Mouse (Mus musculus): ENCODE results near the gene Pip5k1a. TPM values are rescaled to one million over a fixed set of nuclear protein-coding genes. Genes with fewer than 3 reads are reported as not detected.
"Not testable (repeated sequence)": the region's sequence is repeated elsewhere in the genome, so short reads cannot be mapped to it uniquely, and the experiment has no call there.

The Pip5k1a gene
- polyA plus RNA-seq, 1 experiment from 2014 or later: 20.6 TPM

GRCm38 (mm10) chr3:95135023-95135422 is 28.3 kb upstream of the Pip5k1a start:
- H3K4me2 ChIP-seq: peak overlapping the region; percentile 60
- peak overlapping the region; percentile 48; the same call in 1 of the 2 replicates for H3K9ac ChIP-seq
- no peak overlapping the region for H3K27ac ChIP-seq
- WGBS: 34% methylated on average over 6 of the region's 6 CpGs
- peak overlapping the region; percentile 34 for H3K4me3 ChIP-seq
- H3K36me3 ChIP-seq (ENCODE audit: poor library complexity, severe bottlenecking): peaks cover 25% of the 10 kb centered on the region
- peaks cover 24% of the 10 kb centered on the region for H3K4me1 ChIP-seq
- no peaks in the 10 kb centered on the region for H3K9me3 ChIP-seq (replicated peaks)
- no peaks in the 10 kb centered on the region for H3K27me3 ChIP-seq
- no peak for ATAC-seq

- H3K4me2 ChIP-seq; H3K9ac ChIP-seq; H3K27me3 ChIP-seq; H3K27ac ChIP-seq; H3K9me3 ChIP-seq (replicated peaks): not testable (repeated sequence)
- peak overlapping the region; percentile 72 for H3K4me3 ChIP-seq
- WGBS: no CpG with 5 or more reads among the region's 12 CpGs
- ATAC-seq: peak; percentile 66
- H3K4me1 ChIP-seq: peaks cover 24% of the 10 kb centered on the region
- H3K36me3 ChIP-seq (ENCODE audit: poor library complexity, severe bottlenecking): peaks cover 26% of the 10 kb centered on the region
These were observed 27.4 kb upstream of the Pip5k1a start for GRCm38 (mm10) chr3:95134133-95134532.

GRCm38 (mm10) chr3:95133680-95134101 is 27.0 kb upstream of the Pip5k1a start, which contains the start of the genes Scnm1 and Lysmd1:
TSS of gene Scnm1 (minus strand) at chr3:95134011.
TSS of gene Lysmd1 (plus strand) at chr3:95134088.
- peak within 1 kb of the TSS; percentile 83 for H3K9ac ChIP-seq
- peak within 1 kb of the TSS; percentile 72 for H3K4me3 ChIP-seq
- H3K27ac ChIP-seq: peak within 1 kb of the TSS; percentile 69
- WGBS: under 1% methylated on average over 20 of the region's 20 CpGs
- H3K9me3 ChIP-seq (replicated peaks): no peaks in the 10 kb centered on the region
- peak; percentile 95 for ATAC-seq
- no peaks in the 10 kb centered on the region for H3K27me3 ChIP-seq
- H3K4me1 ChIP-seq: peaks cover 24% of the 10 kb centered on the region
- peaks cover 31% of the 10 kb centered on the region for H3K36me3 ChIP-seq (ENCODE audit: poor library complexity, severe bottlenecking)
- peak within 1 kb of the TSS; percentile 89 for H3K4me2 ChIP-seq

GRCm38 (mm10) chr3:95133176-95133575 is 26.4 kb upstream of the Pip5k1a start:
- H3K4me3 ChIP-seq: peak overlapping the region; percentile 72
- H3K4me2 ChIP-seq: peak overlapping the region; percentile 89
- H3K9ac ChIP-seq: peak overlapping the region; percentile 83
- peaks cover 32% of the 10 kb centered on the region for H3K36me3 ChIP-seq (ENCODE audit: poor library complexity, severe bottlenecking)
- peak overlapping the region; percentile 69; the same call in 1 of the 2 replicates for H3K27ac ChIP-seq
- peaks cover 24% of the 10 kb centered on the region for H3K4me1 ChIP-seq
- H3K27me3 ChIP-seq: no peaks in the 10 kb centered on the region
- H3K9me3 ChIP-seq (replicated peaks): no peaks in the 10 kb centered on the region
- 60% methylated on average over 11 of the region's 11 CpGs for WGBS
- ATAC-seq: peak; percentile 7; the same call in 1 of the 2 replicates

GRCm38 (mm10) chr3:95132389-95132788 is 25.7 kb upstream of the Pip5k1a start:
- not testable (repeated sequence) for H3K9me3 ChIP-seq (replicated peaks); ATAC-seq; H3K27me3 ChIP-seq; H3K27ac ChIP-seq; H3K9ac ChIP-seq
- Histone ChIP-seq H3K36me3 (ENCODE audit: poor library complexity, severe bottlenecking) (peaks cover 28% of the 10 kb centered on the region), H3K4me1 (peaks cover 24% of the 10 kb centered on the region), H3K4me3 (0 out of 2 replicates have a peak overlapping the region, but pooled peaks have one; percentile 72), H3K4me2 (peak overlapping the region; percentile 89; the same call in 1 of the 2 replicates)
- 89% methylated on average over 2 of the region's 2 CpGs for WGBS

GRCm38 (mm10) chr3:95130081-95130480 is 23.4 kb upstream of the Pip5k1a start:
- peaks cover 15% of the 10 kb centered on the region for H3K4me1 ChIP-seq
- no peak overlapping the region for H3K9ac ChIP-seq
- WGBS: 90% methylated on average over 5 of the region's 5 CpGs
- peaks cover 28% of the 10 kb centered on the region for H3K36me3 ChIP-seq (ENCODE audit: poor library complexity, severe bottlenecking)
- H3K27me3 ChIP-seq: no peaks in the 10 kb centered on the region
- H3K4me3 ChIP-seq: no peak overlapping the region
- ATAC-seq: no peak
- no peak overlapping the region for H3K27ac ChIP-seq
- H3K4me2 ChIP-seq: no peak overlapping the region
- H3K9me3 ChIP-seq (replicated peaks): no peaks in the 10 kb centered on the region

GRCm38 (mm10) chr3:95129226-95129651 is 22.5 kb upstream of the Pip5k1a start:
- no peak for ATAC-seq
- Histone ChIP-seq H3K4me3 (no peak overlapping the region), H3K4me1 (peaks cover 20% of the 10 kb centered on the region), H3K9ac (no peak overlapping the region), H3K9me3 (replicated peaks) (no peaks in the 10 kb centered on the region), H3K27ac (no peak overlapping the region), H3K4me2 (no peak overlapping the region), H3K36me3 (ENCODE audit: poor library complexity, severe bottlenecking) (peaks cover 28% of the 10 kb centered on the region), H3K27me3 (no peaks in the 10 kb centered on the region)
- WGBS: 53% methylated on average over 6 of the region's 6 CpGs

GRCm38 (mm10) chr3:95124972-95125371 is 18.2 kb upstream of the Pip5k1a start:
- 0 out of 2 replicates have a peak overlapping the region, but pooled peaks have one; percentile 63 for H3K27ac ChIP-seq
- H3K4me1 ChIP-seq: peaks cover 14% of the 10 kb centered on the region
- WGBS: 19% methylated on average over 5 of the region's 5 CpGs
- H3K9me3 ChIP-seq (replicated peaks): no peaks in the 10 kb centered on the region
- no peak overlapping the region for H3K4me3 ChIP-seq
- no peak overlapping the region; the same call in 1 of the 2 replicates for H3K9ac ChIP-seq
- peak; percentile 60; the same call in 1 of the 2 replicates for ATAC-seq
- peaks cover 49% of the 10 kb centered on the region for H3K36me3 ChIP-seq (ENCODE audit: poor library complexity, severe bottlenecking)
- no peak overlapping the region for H3K4me2 ChIP-seq
- no peaks in the 10 kb centered on the region for H3K27me3 ChIP-seq

- H3K9me3 ChIP-seq (replicated peaks): no peaks in the 10 kb centered on the region
- H3K9ac ChIP-seq: no peak within 1 kb of the TSS; the same call in 1 of the 2 replicates
- 0 out of 2 replicates have a peak within 1 kb of the TSS, but pooled peaks have one; percentile 63 for H3K27ac ChIP-seq
- no peak within 1 kb of the TSS for H3K4me2 ChIP-seq
- 65% methylated on average over 6 of the region's 6 CpGs for WGBS
- peak; percentile 47; the same call in 1 of the 2 replicates for ATAC-seq
- peaks cover 49% of the 10 kb centered on the region for H3K36me3 ChIP-seq (ENCODE audit: poor library complexity, severe bottlenecking)
- H3K4me3 ChIP-seq: no peak within 1 kb of the TSS
- no peaks in the 10 kb centered on the region for H3K27me3 ChIP-seq
- H3K4me1 ChIP-seq: peaks cover 14% of the 10 kb centered on the region
These were observed 17.5 kb upstream of the Pip5k1a start, which contains the start of gene Tmod4 for GRCm38 (mm10) chr3:95124246-95124645. TSS of gene Tmod4 (plus strand) at chr3:95124476.

GRCm38 (mm10) chr3:95121580-95121979 is 14.8 kb upstream of the Pip5k1a start:
- peaks cover 65% of the 10 kb centered on the region for H3K36me3 ChIP-seq (ENCODE audit: poor library complexity, severe bottlenecking)
- no peak overlapping the region for H3K4me3 ChIP-seq
- no peak for ATAC-seq
- no peak overlapping the region for H3K9ac ChIP-seq
- no peak overlapping the region for H3K27ac ChIP-seq
- H3K27me3 ChIP-seq: no peaks in the 10 kb centered on the region
- H3K9me3 ChIP-seq (replicated peaks): no peaks in the 10 kb centered on the region
- WGBS: 88% methylated on average over 6 of the region's 6 CpGs
- H3K4me1 ChIP-seq: peaks cover 14% of the 10 kb centered on the region
- H3K4me2 ChIP-seq: no peak overlapping the region

- H3K9me3 ChIP-seq (replicated peaks): no peaks in the 10 kb centered on the region
- no peak for ATAC-seq
- H3K27ac ChIP-seq: no peak overlapping the region
- WGBS: 99% methylated on average over 2 of the region's 2 CpGs
- no peak overlapping the region for H3K4me3 ChIP-seq
- no peak overlapping the region for H3K4me2 ChIP-seq
- H3K4me1 ChIP-seq: no peaks in the 10 kb centered on the region; the same call in 1 of the 2 replicates
- H3K27me3 ChIP-seq: no peaks in the 10 kb centered on the region
- no peak overlapping the region for H3K9ac ChIP-seq
- H3K36me3 ChIP-seq (ENCODE audit: poor library complexity, severe bottlenecking): peaks cover 77% of the 10 kb centered on the region
These were observed 11.0 kb upstream of the Pip5k1a start for GRCm38 (mm10) chr3:95117751-95118150.

GRCm38 (mm10) chr3:95112760-95113159 is 6.0 kb upstream of the Pip5k1a start:
- no peaks in the 10 kb centered on the region for H3K27me3 ChIP-seq

More at GRCm38 (mm10) chr3:95112760-95113159, 6.0 kb upstream of the Pip5k1a start:
- peaks cover 27% of the 10 kb centered on the region for H3K36me3 ChIP-seq (ENCODE audit: poor library complexity, severe bottlenecking)
- peaks cover 9% of the 10 kb centered on the region for H3K4me1 ChIP-seq
- H3K27ac ChIP-seq: no peak overlapping the region
- peak overlapping the region; percentile 55 for H3K4me2 ChIP-seq
- H3K4me3 ChIP-seq: peak overlapping the region; percentile 79
- peak overlapping the region; percentile 44; the same call in 1 of the 2 replicates for H3K9ac ChIP-seq
- WGBS: 100% methylated on average over 1 of the region's 1 CpGs
- H3K9me3 ChIP-seq (replicated peaks): no peaks in the 10 kb centered on the region
- ATAC-seq: no peak

Data from forebrain, embryonic 13.5 days (tissue).